20 mouse cellular contexts compared by ENCODE assay signal in the genomic region with DNA sequence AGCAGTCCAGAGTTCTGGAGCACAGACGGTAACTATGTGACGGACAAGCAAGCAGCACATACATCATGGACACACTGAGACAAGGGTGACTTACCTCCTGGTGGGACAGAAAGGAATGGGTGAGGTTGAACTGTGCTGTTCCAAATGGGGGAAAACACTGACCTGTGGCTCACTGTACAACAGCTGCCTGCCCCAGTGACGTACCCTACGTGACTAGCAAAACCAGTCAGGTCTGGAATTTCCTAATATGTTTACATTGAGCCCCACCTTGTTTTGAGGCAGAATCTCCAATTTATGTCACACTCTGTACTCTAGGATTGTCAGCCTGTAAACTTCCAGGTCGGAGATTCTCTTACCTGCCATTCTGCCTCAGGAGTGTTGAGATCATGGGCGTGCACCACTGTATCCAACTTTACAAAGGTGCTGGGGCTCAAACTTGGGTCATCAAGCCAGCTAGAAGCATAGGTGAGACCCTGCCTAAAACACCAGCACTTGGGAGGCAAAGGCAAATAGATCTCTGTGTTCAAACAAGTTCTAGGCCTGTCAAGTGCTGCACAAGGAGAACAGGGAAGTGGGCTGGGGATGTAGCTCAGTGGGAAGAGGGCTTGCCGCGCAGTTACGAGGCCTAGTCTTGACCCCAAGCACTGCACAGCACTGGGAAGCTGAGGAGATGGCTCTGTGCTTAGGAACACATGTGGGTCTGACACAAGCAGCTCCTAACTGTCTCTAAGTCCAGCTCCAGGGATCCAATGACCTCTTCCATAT. TPM values are rescaled to one million over a fixed set of nuclear protein-coding genes. Genes with fewer than 3 reads are reported as not detected.
A peak's percentile ranks its signal among the peaks of the same experiment; 100 is the strongest.
DNase-seq lines count a peak whose midpoint lies in the region; ATAC-seq and TF ChIP-seq lines count a peak whose summit lies in the region.
"Had no signal": no experiment of that assay in that cellular context is flagged by ENCODE, and none has a peak within 500 bp of the region (broad histone marks: within the 10 kb centered on the region; RNA-seq: fewer than 3 reads in every experiment).

No protein-coding gene starts in this region.

- TF ChIP-seq CTCF in intestine, postnatal 0 days (IDR thresholded peaks at IDR 0.05; ENCODE audit: low read depth), result no peak

- no peaks in the 10 kb centered on the region for H3K36me3 ChIP-seq in heart, embryonic 15.5 days
- H3K36me3 ChIP-seq in megakaryocyte, embryonic 14.5 days (replicated peaks; ENCODE audit: low read length), result peaks cover 33% of the 10 kb centered on the region
- 0 out of 2 replicates have a peak, but pooled peaks cover 3% of the 10 kb centered on the region for H3K36me3 ChIP-seq in intestine, postnatal 0 days (ENCODE audit: control insufficient read depth, insufficient read depth)
- no peaks in the 10 kb centered on the region for H3K36me3 ChIP-seq in stomach, embryonic 15.5 days
- H3K36me3 ChIP-seq: embryonic facial prominence, embryonic 13.5 days had no signal

- DNase-seq in heart, postnatal 25 days (ENCODE audit: low spot score), result no peak
- no peak for DNase-seq in T-cell, adult 2 months (ENCODE audit: low spot score)
- no peak for DNase-seq in MN1 (ENCODE audit: low spot score)
- DNase-seq: kidney, adult 9 months; midbrain, embryonic 14.5 days; right cerebral cortex, postnatal 25 days; thymus, postnatal 36 days had no signal

- intact Hi-C loops in heart, postnatal 25 days (cut with DNase I), result loop anchor here (5.0 kb wide), 1 partner anchor 43 kb away; the partner anchor contains the start of gene Ugdh

- H3K9ac ChIP-seq in heart, embryonic 15.5 days, result no peak overlapping the region
- no peak overlapping the region for H3K9ac ChIP-seq in intestine, postnatal 0 days (ENCODE audit: low read depth, low read length)
- H3K9ac ChIP-seq in stomach, embryonic 15.5 days, result no peak overlapping the region
- H3K9ac ChIP-seq: embryonic facial prominence, embryonic 13.5 days had no signal

- H3K27me3 ChIP-seq in heart, embryonic 15.5 days, result no peaks in the 10 kb centered on the region
- no peaks in the 10 kb centered on the region for H3K27me3 ChIP-seq in megakaryocyte, embryonic 14.5 days (replicated peaks)
- H3K27me3 ChIP-seq in intestine, postnatal 0 days (replicated peaks; ENCODE audit: control insufficient read depth, insufficient read depth, low read length), result no peaks in the 10 kb centered on the region
- no peaks in the 10 kb centered on the region for H3K27me3 ChIP-seq in stomach, embryonic 15.5 days (replicated peaks)
- H3K27me3 ChIP-seq: embryonic facial prominence, embryonic 13.5 days had no signal

- WGBS in heart, embryonic 15.5 days, result 91% methylated on average over 9 of the region's 9 CpGs
- 59% methylated on average over 9 of the region's 9 CpGs for WGBS in intestine, postnatal 0 days
- WGBS in stomach, embryonic 15.5 days, result 78% methylated on average over 9 of the region's 9 CpGs

- H3K4me1 ChIP-seq in heart, embryonic 15.5 days (replicated peaks), result peaks cover 29% of the 10 kb centered on the region
- H3K4me1 ChIP-seq in megakaryocyte, embryonic 14.5 days, result peaks cover 89% of the 10 kb centered on the region
- peaks cover 2% of the 10 kb centered on the region; the same call in 1 of the 2 replicates for H3K4me1 ChIP-seq in intestine, postnatal 0 days (replicated peaks; ENCODE audit: control insufficient read depth, insufficient read depth, low read length)
- 0 out of 2 replicates have a peak, but pooled peaks cover 4% of the 10 kb centered on the region for H3K4me1 ChIP-seq in stomach, embryonic 15.5 days
- H3K4me1 ChIP-seq: embryonic facial prominence, embryonic 13.5 days had no signal

- H3K9me3 ChIP-seq in heart, embryonic 15.5 days (replicated peaks), result no peaks in the 10 kb centered on the region
- no peaks in the 10 kb centered on the region for H3K9me3 ChIP-seq in megakaryocyte, embryonic 14.5 days
- H3K9me3 ChIP-seq in intestine, postnatal 0 days (ENCODE audit: control insufficient read depth), result no peaks in the 10 kb centered on the region
- H3K9me3 ChIP-seq in stomach, embryonic 15.5 days, result no peaks in the 10 kb centered on the region
- H3K9me3 ChIP-seq: embryonic facial prominence, embryonic 13.5 days had no signal

- ATAC-seq in heart, embryonic 15.5 days (replicated peaks; ENCODE audit: insufficient number of reproducible peaks, insufficient read depth, low FRiP score, low read depth), result 0 out of 2 replicates have a peak, but pooled peaks have one; percentile 32
- ATAC-seq in megakaryocyte, adult 5-6 weeks (ENCODE audit: poor library complexity, severe bottlenecking), result no peak
- peak; percentile 67 for ATAC-seq in intestine, postnatal 0 days
- ATAC-seq in stomach, embryonic 15.5 days (ENCODE audit: insufficient read depth, low FRiP score, low read depth), result peak; percentile 58
- ATAC-seq: CD4-positive, CD25-positive, alpha-beta regulatory T cell, adult 4 months; forebrain, embryonic 14.5 days had no signal

- peak overlapping the region; percentile 81 for H3K27ac ChIP-seq in heart, embryonic 15.5 days
- H3K27ac ChIP-seq in intestine, postnatal 0 days (ENCODE audit: low read depth, low read length), result peak overlapping the region; percentile 57; the same call in 1 of the 2 replicates
- H3K27ac ChIP-seq in stomach, embryonic 15.5 days, result peak overlapping the region; percentile 71
- H3K27ac ChIP-seq: embryonic facial prominence, embryonic 13.5 days had no signal

- H3K4me2 ChIP-seq in heart, embryonic 15.5 days, result no peak overlapping the region
- no peak overlapping the region for H3K4me2 ChIP-seq in intestine, postnatal 0 days (replicated peaks; ENCODE audit: low read depth)
- no peak overlapping the region for H3K4me2 ChIP-seq in stomach, embryonic 15.5 days
- H3K4me2 ChIP-seq: embryonic facial prominence, embryonic 13.5 days had no signal

- no peak overlapping the region for H3K4me3 ChIP-seq in heart, embryonic 15.5 days
- peak overlapping the region; percentile 74 for H3K4me3 ChIP-seq in megakaryocyte, embryonic 14.5 days (replicated peaks)
- H3K4me3 ChIP-seq in intestine, postnatal 0 days (ENCODE audit: low read depth, low read length), result no peak overlapping the region
- no peak overlapping the region for H3K4me3 ChIP-seq in stomach, embryonic 15.5 days (replicated peaks)
- H3K4me3 ChIP-seq: embryonic facial prominence, embryonic 13.5 days; left cerebral cortex, adult 2 months had no signal

RNA-seq across cellular contexts. Expression of gene Gm43552, which starts 12.8 kb away (rescaled TPM):
- 0.92 and 1.1 TPM in 2 replicates for polyA plus RNA-seq in heart, embryonic 15.5 days (2015; fragmentation: Nextera tagmentation; extraction: Ambion mirVana)
- total RNA-seq in heart, postnatal 25 days (2021), result not detected
- 52.6 TPM in 1 of 2 replicates, not detected in the other for polyA plus RNA-seq in megakaryocyte, embryonic 14.5 days (2012; ENCODE audit: insufficient read depth, low replicate concordance)
- not detected in 2 replicates for total RNA-seq in megakaryocyte, adult 5-6 weeks (2015)
- not detected in 2 replicates for total RNA-seq in megakaryocyte, adult 5-6 weeks (2017)
- polyA plus RNA-seq in intestine, postnatal 0 days (2015; fragmentation: Nextera tagmentation; extraction: Ambion mirVana), result not detected in 2 replicates
- 1.8 TPM in 1 of 2 replicates, not detected in the other for polyA plus RNA-seq in stomach, embryonic 15.5 days (2015; fragmentation: Nextera tagmentation; extraction: Ambion mirVana)
- total RNA-seq: hematopoietic stem cell, adult 5-6 weeks; layer of hippocampus, adult 18-20 months; left cerebral cortex, adult 2 months had no signal
- polyA plus RNA-seq: CD4-positive, CD25-positive, alpha-beta regulatory T cell, adult 4 months; embryonic facial prominence, embryonic 13.5 days; forebrain, embryonic 14.5 days; limb, embryonic 14.5 days; neural tube, embryonic 11.5 days had no signal

RNA-seq across cellular contexts. Expression of gene Ugdh, which starts 44.1 kb away (rescaled TPM):
- polyA plus RNA-seq in heart, embryonic 15.5 days (2015; fragmentation: Nextera tagmentation; extraction: Ambion mirVana), result 60.2 and 70.3 TPM in 2 replicates
- total RNA-seq in heart, postnatal 25 days (2021), result 10 to 100 TPM; 16.7 to 17.8 TPM
- 3.2 TPM in 1 of 2 replicates, not detected in the other for polyA plus RNA-seq in megakaryocyte, embryonic 14.5 days (2012; ENCODE audit: insufficient read depth, low replicate concordance)
- total RNA-seq in megakaryocyte, adult 5-6 weeks (2015), result 87.9 and 92.7 TPM in 2 replicates
- 121 TPM in 2 replicates for total RNA-seq in megakaryocyte, adult 5-6 weeks (2017)
- polyA plus RNA-seq in intestine, postnatal 0 days (2015; fragmentation: Nextera tagmentation; extraction: Ambion mirVana), result 298 and 303 TPM in 2 replicates
- polyA plus RNA-seq in stomach, embryonic 15.5 days (2015; fragmentation: Nextera tagmentation; extraction: Ambion mirVana), result 152 and 165 TPM in 2 replicates

RNA-seq across cellular contexts. Expression of gene Smim14, which starts 57.1 kb away (rescaled TPM):
- 112 and 113 TPM in 2 replicates for polyA plus RNA-seq in heart, embryonic 15.5 days (2015; fragmentation: Nextera tagmentation; extraction: Ambion mirVana)
- 100 to 1,000 TPM in 1 of 2 experiments, 10 to 100 TPM in 1; 91.5 to 105 TPM for total RNA-seq in heart, postnatal 25 days (2021)
- 60.5 and 108 TPM in 2 replicates for polyA plus RNA-seq in megakaryocyte, embryonic 14.5 days (2012; ENCODE audit: insufficient read depth, low replicate concordance)
- 154 TPM in 2 replicates for total RNA-seq in megakaryocyte, adult 5-6 weeks (2015)
- 87.1 and 94.7 TPM in 2 replicates for total RNA-seq in megakaryocyte, adult 5-6 weeks (2017)
- polyA plus RNA-seq in intestine, postnatal 0 days (2015; fragmentation: Nextera tagmentation; extraction: Ambion mirVana), result 250 and 257 TPM in 2 replicates
- 161 and 177 TPM in 2 replicates for polyA plus RNA-seq in stomach, embryonic 15.5 days (2015; fragmentation: Nextera tagmentation; extraction: Ambion mirVana)

RNA-seq across cellular contexts. Expression of gene Ube2k, which starts 57.2 kb away (rescaled TPM):
- polyA plus RNA-seq in heart, embryonic 15.5 days (2015; fragmentation: Nextera tagmentation; extraction: Ambion mirVana), result 121 and 129 TPM in 2 replicates
- 10 to 100 TPM; 70.4 to 70.9 TPM for total RNA-seq in heart, postnatal 25 days (2021)
- 16.2 and 135 TPM in 2 replicates for polyA plus RNA-seq in megakaryocyte, embryonic 14.5 days (2012; ENCODE audit: insufficient read depth, low replicate concordance)
- total RNA-seq in megakaryocyte, adult 5-6 weeks (2015), result 125 and 131 TPM in 2 replicates
- total RNA-seq in megakaryocyte, adult 5-6 weeks (2017), result 31.5 and 62.8 TPM in 2 replicates
- 102 and 111 TPM in 2 replicates for polyA plus RNA-seq in intestine, postnatal 0 days (2015; fragmentation: Nextera tagmentation; extraction: Ambion mirVana)
- polyA plus RNA-seq in stomach, embryonic 15.5 days (2015; fragmentation: Nextera tagmentation; extraction: Ambion mirVana), result 174 and 176 TPM in 2 replicates

Comparison
In these comparisons a context has a peak if more than half of its experiments do, and no peak if none do; other contexts are left out.
1. RNA of gene Ugdh, which starts 44.1 kb away (polyA plus RNA-seq): 298 to 303 TPM in intestine, postnatal 0 days, 152 to 165 TPM in stomach, embryonic 15.5 days and 60.2 to 70.3 TPM in heart, embryonic 15.5 days; 3.2 TPM in megakaryocyte, embryonic 14.5 days; every median in the first group is over 10 times any median in the second.
2. Peak in every context shown above with its lines, with median percentiles within 50 percentile points of each other: H3K27ac ChIP-seq.